Mouse (Mus musculus) cortical plate, adult 2 months (tissue): Measurements from ENCODE around the gene Zfhx3. TPM values are rescaled to one million over a fixed set of nuclear protein-coding genes. Genes with fewer than 3 reads are reported as not detected.

Source experiments
- H3K27ac ChIP-seq: fragments of 200-500 bp; 2 replicates; pipeline ENCODE4 v1.5.1; 2012; ENCODE audit warnings: low read length, control low read depth, inconsistent platforms; ENCODE audit not compliant: insufficient read depth
- H3K4me1 ChIP-seq: fragments of 200-500 bp; 2 replicates; pipeline ENCODE4 v1.6.1; 2011; ENCODE audit warnings: low read length; ENCODE audit not compliant: control insufficient read depth, insufficient read depth
- H3K4me3 ChIP-seq: fragments of 200-500 bp; 2 replicates; pipeline ENCODE4 v1.5.1; 2011; ENCODE audit warnings: mild to moderate bottlenecking, low read length, control low read depth; ENCODE audit not compliant: insufficient read depth
- CTCF ChIP-seq: fragments of 200-500 bp; IDR thresholded peaks from 2 replicates; pipeline ENCODE4 v1.5.1; 2011; ENCODE audit warnings: mild to moderate bottlenecking, control low read depth, low read length; ENCODE audit not compliant: insufficient read depth; ENCODE audit errors: extremely low read depth
- POLR2A ChIP-seq: fragments of 200-500 bp; IDR thresholded peaks from 2 replicates; pipeline ENCODE4 v1.6.1; 2011; ENCODE audit warnings: mild to moderate bottlenecking, low read length, control low read depth; ENCODE audit not compliant: insufficient read depth; ENCODE audit errors: extremely low read depth
- polyA plus RNA-seq: library from polyadenylated mRNA; depleted of rRNA; stranded (reverse); fragments of >200 nt; gene quantifications from 2 replicates; pipeline ENCODE4 v1.2.3, GENCODE M21; 2012

Zfhx3 gene
- polyA plus RNA-seq, 1 experiment, result 1.3 TPM

- Histone ChIP-seq H3K27ac (no peak overlapping the region), H3K4me1 (no peaks in the 10 kb centered on the region), H3K4me3 (no peak overlapping the region)
- TF ChIP-seq CTCF, result no peak
- TF ChIP-seq POLR2A, result no peak
These were observed 666.2 kb downstream of the Zfhx3 start for GRCm38 (mm10) chr8:108608678-108609077.

GRCm38 (mm10) chr8:108609114-108609513, 666.7 kb downstream of the Zfhx3 start:
- no peak for TF ChIP-seq POLR2A
- no peak for TF ChIP-seq CTCF
- no peak overlapping the region for H3K27ac ChIP-seq
- no peak overlapping the region for H3K4me3 ChIP-seq
- H3K4me1 ChIP-seq, result no peaks in the 10 kb centered on the region

GRCm38 (mm10) chr8:108611141-108611674, 668.8 kb downstream of the Zfhx3 start:
- Histone ChIP-seq H3K4me1 (no peaks in the 10 kb centered on the region), H3K27ac (no peak overlapping the region), H3K4me3 (no peak overlapping the region)
- TF ChIP-seq POLR2A (no peak), CTCF (no peak)

- Histone ChIP-seq H3K4me1 (no peaks in the 10 kb centered on the region), H3K4me3 (no peak overlapping the region; the same call in 1 of the 2 replicates), H3K27ac (no peak overlapping the region)
- TF ChIP-seq CTCF, result no peak
- no peak for TF ChIP-seq POLR2A
These were observed 669.5 kb downstream of the Zfhx3 start for GRCm38 (mm10) chr8:108611792-108612413.

GRCm38 (mm10) chr8:108612815-108613214, 670.4 kb downstream of the Zfhx3 start:
- Histone ChIP-seq H3K27ac (no peak overlapping the region), H3K4me1 (no peaks in the 10 kb centered on the region), H3K4me3 (no peak overlapping the region)
- TF ChIP-seq POLR2A (no peak), CTCF (no peak)

- Histone ChIP-seq H3K27ac (no peak overlapping the region), H3K4me1 (no peaks in the 10 kb centered on the region), H3K4me3 (no peak overlapping the region)
- TF ChIP-seq CTCF (no peak), POLR2A (no peak)
These were observed 670.8 kb downstream of the Zfhx3 start for GRCm38 (mm10) chr8:108613280-108613679.

GRCm38 (mm10) chr8:108621296-108621695, 678.9 kb downstream of the Zfhx3 start:
- Histone ChIP-seq H3K4me1 (no peaks in the 10 kb centered on the region), H3K27ac (no peak overlapping the region), H3K4me3 (no peak overlapping the region)
- TF ChIP-seq CTCF, result no peak
- TF ChIP-seq POLR2A, result no peak

GRCm38 (mm10) chr8:108623660-108624059, 681.2 kb downstream of the Zfhx3 start:
- Histone ChIP-seq H3K4me3 (no peak overlapping the region), H3K27ac (no peak overlapping the region), H3K4me1 (no peaks in the 10 kb centered on the region)
- no peak for TF ChIP-seq POLR2A
- TF ChIP-seq CTCF, result no peak

GRCm38 (mm10) chr8:108625571-108626120, 683.2 kb downstream of the Zfhx3 start:
- no peak for TF ChIP-seq CTCF
- no peak for TF ChIP-seq POLR2A
- Histone ChIP-seq H3K4me1 (no peaks in the 10 kb centered on the region), H3K27ac (no peak overlapping the region)

GRCm38 (mm10) chr8:108631069-108631468, 688.6 kb downstream of the Zfhx3 start:
- Histone ChIP-seq H3K4me3 (no peak overlapping the region), H3K4me1 (no peaks in the 10 kb centered on the region), H3K27ac (no peak overlapping the region)
- no peak for TF ChIP-seq POLR2A
- no peak for TF ChIP-seq CTCF

More at GRCm38 (mm10) chr8:108625571-108626120, 683.2 kb downstream of the Zfhx3 start:
- no peak overlapping the region for H3K4me3 ChIP-seq
